Mouse (Mus musculus) heart, postnatal 0 days (tissue): Measurements from ENCODE around the gene Rhoc.

Experiments used
- CTCF ChIP-seq: IDR thresholded peaks from 2 replicates; pipeline ENCODE4 v1.5.1; 2016; ENCODE audit warnings: antibody characterized with exemption, control low read depth, low read depth
- EP300 ChIP-seq: IDR thresholded peaks from 2 replicates; pipeline ENCODE4 v1.6.1; 2016; ENCODE audit warnings: antibody characterized with exemption, low read depth

GRCm38 (mm10) chr3:104789822-104790221, 1.6 kb downstream of the Rhoc start:
- no peak for TF ChIP-seq CTCF
- no peak for TF ChIP-seq EP300
